Mouse (Mus musculus) layer of hippocampus, postnatal 10 days (tissue): Measurements from ENCODE around the gene Eml3. TPM values are rescaled to one million over a fixed set of nuclear protein-coding genes. Genes with fewer than 3 reads are reported as not detected.

Source experiments
- DNase-seq, 2 experiments: peaks; one replicate each; pipeline ENCODE4 v3.0.0; 2021; ENCODE audit warnings: low spot score in 2 of 2
- microRNA-seq, 2 experiments: library from miRNA; unstranded; fragments of <30 nt; microRNA quantifications; one replicate each; pipeline ENCODE4 v1.2.0; 2021
- total RNA-seq, 2 experiments: library from RNA; stranded (reverse); gene quantifications; 2 replicates each; pipeline ENCODE4 v1.2.3; 2021

Eml3 gene
- total RNA-seq, 2 experiments from 2014 or later, result 11.0 to 11.9 TPM

- DNase-seq, result peak; percentile 49 to 64
Measured at GRCm38 (mm10) chr19:8984255-8984868, 55.0 kb downstream of the Eml3 start.

DNA sequence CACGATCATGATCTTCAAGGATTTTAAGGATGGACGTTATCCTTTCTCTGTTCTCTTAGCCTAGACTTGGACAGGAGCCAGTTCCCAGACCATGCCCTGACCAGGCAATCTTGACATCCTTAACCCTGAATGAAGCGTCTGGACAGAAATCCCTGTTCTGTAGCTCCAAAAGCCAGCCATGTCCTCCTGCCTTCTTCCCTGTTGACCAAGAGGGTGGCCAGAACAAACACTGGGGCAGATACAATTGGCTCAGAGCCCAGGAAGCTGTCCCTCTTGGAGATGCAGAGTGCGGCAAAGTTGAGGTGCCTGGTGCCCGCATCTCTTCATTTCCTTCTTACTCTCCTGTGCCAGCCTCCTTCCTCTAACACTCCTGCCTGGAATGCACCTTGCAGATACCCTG lies 56.5 kb downstream of the Eml3 start:
- no peak for DNase-seq

- DNase-seq, result no peak
Measured at GRCm38 (mm10) chr19:8987816-8988215, 58.5 kb downstream of the Eml3 start.

DNA sequence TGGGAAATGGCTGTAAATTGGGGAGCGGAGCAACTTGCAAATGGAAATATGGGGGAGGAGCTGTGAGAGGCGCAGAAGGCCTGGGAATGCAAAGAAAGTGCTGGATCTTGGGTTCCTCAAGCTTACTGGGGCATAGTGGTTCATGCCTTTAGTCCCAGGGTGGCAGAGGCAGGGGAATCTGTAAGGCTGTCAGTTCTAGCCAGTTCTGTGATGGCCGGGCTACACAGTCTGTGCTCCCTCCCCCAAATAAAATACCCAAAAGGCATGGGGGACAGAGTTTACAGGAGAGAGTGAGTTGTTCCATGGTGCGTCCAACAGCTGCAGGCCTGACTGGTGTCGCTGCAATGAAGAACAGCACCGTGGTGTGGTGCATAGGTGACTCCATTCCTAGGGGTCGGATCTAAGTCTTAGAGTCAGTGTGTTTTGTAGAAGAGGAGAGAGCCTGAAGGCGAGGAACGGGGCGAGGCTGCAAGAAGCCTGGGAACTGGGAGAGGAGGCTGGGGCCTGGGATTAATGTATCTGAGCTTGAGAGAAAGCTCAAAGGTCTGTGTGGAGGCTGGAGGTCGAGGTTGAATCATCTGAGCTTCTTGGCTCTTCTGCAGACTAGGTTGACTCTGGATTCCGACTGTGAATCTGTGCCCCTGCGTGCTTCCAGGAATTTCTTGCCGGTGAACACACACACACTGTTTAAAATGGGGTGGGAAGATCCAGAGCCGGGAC lies 59.2 kb downstream of the Eml3 start:
- DNase-seq, result no peak

GRCm38 (mm10) chr19:8989066-8989566 lies 59.8 kb downstream of the Eml3 start, which contains the start of gene Ahnak:
Gene Ahnak (plus strand): TSS chr19:8989284.
- peak in 1 of 2 experiments; percentile 31 for DNase-seq

DNA sequence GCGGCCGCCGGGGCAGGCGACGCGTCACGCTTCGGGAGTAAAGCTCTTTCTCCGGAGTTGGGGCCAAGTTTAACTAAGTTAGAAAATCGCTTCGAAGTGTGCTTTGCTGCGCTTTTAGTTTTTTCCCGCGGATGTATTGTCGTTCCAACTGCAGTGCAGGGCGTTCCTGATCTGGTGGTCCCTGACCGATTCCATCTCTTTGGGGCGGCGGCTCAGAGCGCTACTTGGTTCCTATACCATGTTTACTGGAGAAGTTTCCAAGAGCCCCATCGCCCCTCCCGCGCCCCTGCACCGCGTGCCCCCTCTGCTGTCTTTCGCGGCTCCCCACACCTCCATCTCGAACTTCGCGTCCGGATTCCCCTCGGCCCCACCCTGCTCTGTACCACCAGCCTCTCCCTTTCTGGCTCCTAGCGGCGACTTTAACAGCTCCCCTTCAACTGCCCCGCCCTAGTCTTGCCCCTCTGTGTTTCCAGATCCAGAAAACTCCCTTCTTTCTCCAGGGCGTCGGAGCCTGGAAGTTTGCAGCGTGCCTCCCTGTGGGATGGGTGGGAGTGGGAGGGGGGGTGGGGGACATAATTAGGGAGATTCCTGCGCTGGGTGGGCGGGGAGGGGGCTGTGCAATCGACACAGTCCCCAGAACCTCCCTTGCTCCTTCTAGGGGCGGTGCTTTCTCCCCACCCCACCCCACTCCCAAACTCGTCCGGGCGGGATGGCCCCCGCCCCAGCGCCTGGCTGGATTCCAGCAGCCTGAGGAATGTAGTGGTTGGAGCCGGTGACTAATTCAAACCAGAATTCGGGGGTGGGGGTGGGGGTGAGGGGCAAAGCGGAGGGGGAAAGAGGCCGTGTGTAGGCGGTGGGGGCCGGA lies 60.4 kb downstream of the Eml3 start:
- DNase-seq, result peak in 1 of 2 experiments; percentile 43

DNA sequence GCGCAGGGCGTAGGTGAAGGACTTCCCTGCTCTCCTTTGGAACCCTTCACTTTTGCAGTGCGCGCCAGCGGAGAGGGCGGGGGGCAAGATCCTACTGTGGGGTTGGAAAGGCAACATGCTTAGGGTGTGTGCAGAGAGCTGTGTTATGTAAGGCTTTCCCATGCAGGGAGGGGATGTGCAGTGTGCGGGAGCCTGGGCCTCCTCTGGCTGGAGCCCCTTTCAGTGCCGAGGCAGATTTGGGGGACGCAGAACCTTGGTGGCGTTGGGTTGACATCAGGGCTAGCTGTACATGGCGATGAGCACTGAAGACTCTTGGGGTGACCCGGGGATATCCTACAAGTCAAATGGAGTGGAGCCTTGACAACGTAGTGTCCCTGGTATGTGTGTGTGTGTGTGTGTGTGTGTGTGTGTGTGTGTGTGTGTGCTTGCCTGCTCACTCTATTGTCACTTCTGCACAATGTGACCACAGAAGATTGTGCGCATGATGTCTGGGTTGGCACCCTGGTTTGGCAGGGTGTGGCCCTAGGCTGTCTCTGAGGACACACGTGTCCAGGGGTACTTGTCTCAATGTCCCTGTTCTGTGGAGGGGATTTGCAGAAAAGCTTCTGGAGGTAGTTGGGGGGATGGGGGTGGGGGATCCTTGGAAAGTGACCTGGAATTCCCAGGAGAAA lies 61.2 kb downstream of the Eml3 start:
- DNase-seq, result no peak

Small RNA genes lying within 50 kb of the gene (microRNA-seq; reads per million reads assigned to microRNA genes)
- 0 to 0.45 reads per million in 2 experiments for gene Mir5136

Other genes with a start within 250 kb of the Eml3 start
- 100 to 1,000 TPM; 198 to 212 TPM for gene Slc3a2, start 206.2 kb upstream of the Eml3 start, total RNA-seq
- gene Wdr74, start 193.7 kb upstream of the Eml3 start, total RNA-seq, result 10 to 100 TPM; 52.6 to 53.3 TPM
- 1 to 10 TPM; 1.4 to 1.8 TPM for gene 1700092M07Rik, start 188.8 kb upstream of the Eml3 start, total RNA-seq
- gene Stx5a, start 188.1 kb upstream of the Eml3 start, total RNA-seq, result 10 to 100 TPM; 61.9 to 64.8 TPM
- gene Nxf1, start 172.5 kb upstream of the Eml3 start, total RNA-seq, result 10 to 100 TPM; 72.7 to 79.7 TPM
- gene Tmem223, start 158.6 kb upstream of the Eml3 start, total RNA-seq, result 100 to 1,000 TPM in 1 of 2 experiments, 10 to 100 TPM in 1; 99.9 to 120 TPM
- 1 to 10 TPM; 7.0 to 9.3 TPM for gene Tmem179b, start 155.1 kb upstream of the Eml3 start, total RNA-seq
- 10 to 100 TPM; 18.2 to 19.0 TPM for gene Taf6l, start 143.1 kb upstream of the Eml3 start, total RNA-seq
- gene Polr2g, start 131.0 kb upstream of the Eml3 start, total RNA-seq, result 100 to 1,000 TPM; 107 to 109 TPM
- 1 to 10 TPM; 4.2 to 5.2 TPM for gene Zbtb3, start 127.0 kb upstream of the Eml3 start, total RNA-seq
- gene Ttc9c, start 110.2 kb upstream of the Eml3 start, total RNA-seq, result 10 to 100 TPM; 27.8 to 34.5 TPM
- 100 to 1,000 TPM; 112 to 115 TPM for gene Hnrnpul2, start 109.5 kb upstream of the Eml3 start, total RNA-seq
- gene AC129217.1, start 99.8 kb upstream of the Eml3 start, total RNA-seq, result 10 to 100 TPM in 1 of 2 experiments, not detected in 1; 15.9 TPM
- gene Bscl2, start 92.1 kb upstream of the Eml3 start, total RNA-seq, result 100 to 1,000 TPM; 105 to 115 TPM
- 100 to 1,000 TPM; 291 to 295 TPM for gene Gng3, start 90.4 kb upstream of the Eml3 start, total RNA-seq
- under 1 TPM; 0.66 to 0.78 TPM for gene Lrrn4cl, start 78.8 kb upstream of the Eml3 start, total RNA-seq
- gene Ubxn1, start 58.1 kb upstream of the Eml3 start, total RNA-seq, result 100 to 1,000 TPM; 112 to 116 TPM
- gene Uqcc3, start 48.6 kb upstream of the Eml3 start, total RNA-seq, result 10 to 100 TPM; 32.1 to 37.5 TPM
- 1 to 10 TPM; 4.8 to 9.8 TPM for gene Lbhd1, start 45.8 kb upstream of the Eml3 start, total RNA-seq
- not detected for gene Gm49403, start 45.6 kb upstream of the Eml3 start, total RNA-seq
- 10 to 100 TPM; 18.9 to 27.6 TPM for gene 1810009A15Rik, start 40.7 kb upstream of the Eml3 start, total RNA-seq
- gene Gm49416, start 40.6 kb upstream of the Eml3 start, total RNA-seq, result 1 to 10 TPM; 3.8 to 4.6 TPM
- gene Ints5, start 36.5 kb upstream of the Eml3 start, total RNA-seq, result 10 to 100 TPM; 24.6 to 25.0 TPM
- 100 to 1,000 TPM; 103 to 111 TPM for gene Ganab, start 31.5 kb upstream of the Eml3 start, total RNA-seq
- gene B3gat3, start 9.2 kb upstream of the Eml3 start, total RNA-seq, result 100 to 1,000 TPM; 121 to 130 TPM
- 1 to 10 TPM; 2.3 to 2.4 TPM for gene Rom1, start 196 bp upstream of the Eml3 start, total RNA-seq
- gene Mta2, start 12.3 kb downstream of the Eml3 start, total RNA-seq, result 10 to 100 TPM; 60.6 to 67.9 TPM
- gene Tut1, start 24.3 kb downstream of the Eml3 start, total RNA-seq, result 10 to 100 TPM; 15.6 to 16.2 TPM
- gene Eef1g, start 37.5 kb downstream of the Eml3 start, total RNA-seq, result 100 to 1,000 TPM; 283 to 287 TPM
- 10 to 100 TPM; 17.2 to 18.5 TPM for gene Ahnak, start 59.7 kb downstream of the Eml3 start, total RNA-seq
- not detected for gene Scgb1a1, start 158.4 kb downstream of the Eml3 start, total RNA-seq
- gene Asrgl1, start 206.1 kb downstream of the Eml3 start, total RNA-seq, result 100 to 1,000 TPM; 111 to 126 TPM